Mouse (Mus musculus) E14TG2a.4 (cell line): ENCODE data around the gene Tmem59l.

Source experiments
- H3K27me3 ChIP-seq: 2 replicates; pipeline ENCODE4 v1.6.1; 2014; ENCODE audit warnings: low read length, control low read depth; ENCODE audit not compliant: insufficient read depth
- H3K36me3 ChIP-seq: 2 replicates; pipeline ENCODE4 v1.6.1; 2014; ENCODE audit warnings: low read length, control low read depth; ENCODE audit not compliant: insufficient read depth
- H3K4me1 ChIP-seq: replicated peaks from 2 replicates; pipeline ENCODE4 v1.6.1; 2014; ENCODE audit warnings: low read depth, low read length, control low read depth
- H3K4me3 ChIP-seq: replicated peaks from 2 replicates; pipeline ENCODE4 v1.5.1; 2014; ENCODE audit warnings: mild to moderate bottlenecking, low read length
- H3K9me3 ChIP-seq: 2 replicates; pipeline ENCODE4 v1.6.1; 2014; ENCODE audit warnings: low read length, control low read depth
- CTCF ChIP-seq: conservative IDR thresholded peaks from 2 replicates; pipeline ENCODE4 v1.5.1; 2014; ENCODE audit warnings: low read length
- NANOG ChIP-seq: IDR thresholded peaks from 2 replicates; pipeline ENCODE4 v1.6.1; 2014; ENCODE audit warnings: borderline replicate concordance, low read length, mixed read lengths
- POU5F1 ChIP-seq: IDR thresholded peaks from 2 replicates; pipeline ENCODE4 v1.6.1; 2014; ENCODE audit warnings: low read length, borderline replicate concordance

Tmem59l gene

DNA sequence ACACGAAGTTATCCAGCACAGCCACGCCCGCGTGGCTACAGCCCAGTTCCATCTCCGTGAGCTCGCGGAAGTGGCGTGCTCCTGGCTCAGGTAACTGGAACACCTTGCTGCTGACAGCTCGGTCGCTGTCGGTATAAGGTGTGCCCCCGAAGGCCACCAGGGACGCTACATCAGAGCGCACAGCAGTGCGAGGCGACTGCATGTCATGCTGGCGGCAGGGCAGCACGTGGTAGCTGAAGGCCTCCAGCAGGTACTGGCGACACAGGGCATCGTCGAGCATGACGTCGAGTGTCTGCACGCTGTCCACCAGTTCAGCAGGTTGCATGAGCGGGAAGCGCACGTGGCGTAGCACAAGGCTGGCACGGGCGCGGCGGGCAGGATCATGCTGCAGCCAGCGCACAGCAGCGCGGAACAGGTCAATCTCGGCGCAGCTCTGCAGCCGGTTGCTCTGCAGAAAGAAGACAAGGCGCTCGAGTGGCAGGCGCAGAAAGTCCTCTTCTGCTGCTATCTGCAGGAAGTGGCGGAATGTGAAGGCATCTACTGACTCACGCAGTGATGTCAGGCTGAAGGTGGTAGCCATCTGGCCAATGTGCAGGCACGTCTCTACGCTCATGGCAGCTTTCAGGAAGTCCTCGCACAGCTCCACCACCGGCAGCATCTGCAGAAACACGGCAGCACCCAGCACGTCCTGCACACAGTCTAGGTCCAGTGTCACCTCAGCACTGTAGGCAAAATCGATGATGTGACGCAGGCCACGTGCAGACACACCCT, 34.8 kb downstream of the Tmem59l start:
- peak overlapping the region; percentile 68 for H3K4me3 ChIP-seq
- peaks cover 68% of the 10 kb centered on the region for H3K27me3 ChIP-seq
- peaks cover 51% of the 10 kb centered on the region for H3K4me1 ChIP-seq
- peaks cover 12% of the 10 kb centered on the region for H3K36me3 ChIP-seq
- TF ChIP-seq NANOG (no peak), POU5F1 (no peak), CTCF (peak; percentile 26)
- H3K9me3 ChIP-seq, result no peaks in the 10 kb centered on the region

DNA sequence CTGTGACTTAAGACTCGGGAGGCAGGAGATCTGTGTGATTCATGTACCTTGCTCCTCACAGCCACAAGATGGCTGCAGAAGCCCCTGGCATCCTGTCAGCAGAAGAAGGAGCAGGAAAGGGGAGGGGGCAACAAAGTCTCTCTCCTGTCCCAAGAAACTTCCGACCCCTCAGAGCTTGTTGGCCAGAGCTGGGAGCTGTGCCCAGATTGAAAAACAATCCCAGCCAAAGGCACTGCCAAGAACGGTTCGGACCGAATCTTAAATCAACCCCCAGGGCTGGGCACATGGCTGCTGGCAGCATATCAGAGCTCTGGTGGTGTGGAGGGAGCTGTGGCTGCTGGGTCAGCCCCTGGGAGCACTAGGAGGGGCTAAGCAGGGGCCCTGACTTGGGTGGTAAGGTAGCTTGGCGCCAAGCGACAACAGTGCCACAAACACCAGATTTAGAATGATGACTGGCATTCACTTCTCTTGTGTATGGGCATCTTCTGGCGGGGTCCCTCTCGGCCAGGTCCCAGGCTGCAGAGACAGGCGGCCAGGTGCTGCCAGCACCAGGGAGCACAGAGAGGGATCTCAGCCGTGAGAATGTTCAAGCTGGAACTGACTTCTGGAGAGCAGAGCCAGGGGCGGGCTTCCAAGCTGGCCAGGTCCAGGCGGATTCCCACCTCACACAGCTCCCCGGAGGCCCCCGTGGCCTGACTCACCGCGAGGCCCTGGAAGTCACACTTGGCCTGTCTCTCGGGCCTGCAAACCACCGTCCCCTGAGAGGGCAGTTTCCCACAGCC, 39.3 kb downstream of the Tmem59l start:
- no peak for TF ChIP-seq CTCF
- TF ChIP-seq NANOG, result no peak
- TF ChIP-seq POU5F1, result no peak
- Histone ChIP-seq H3K27me3 (peaks cover 80% of the 10 kb centered on the region), H3K4me3 (0 out of 2 replicates have a peak overlapping the region, but pooled peaks have one; percentile 20), H3K4me1 (peaks cover 29% of the 10 kb centered on the region), H3K9me3 (no peaks in the 10 kb centered on the region), H3K36me3 (peaks cover 12% of the 10 kb centered on the region)

DNA sequence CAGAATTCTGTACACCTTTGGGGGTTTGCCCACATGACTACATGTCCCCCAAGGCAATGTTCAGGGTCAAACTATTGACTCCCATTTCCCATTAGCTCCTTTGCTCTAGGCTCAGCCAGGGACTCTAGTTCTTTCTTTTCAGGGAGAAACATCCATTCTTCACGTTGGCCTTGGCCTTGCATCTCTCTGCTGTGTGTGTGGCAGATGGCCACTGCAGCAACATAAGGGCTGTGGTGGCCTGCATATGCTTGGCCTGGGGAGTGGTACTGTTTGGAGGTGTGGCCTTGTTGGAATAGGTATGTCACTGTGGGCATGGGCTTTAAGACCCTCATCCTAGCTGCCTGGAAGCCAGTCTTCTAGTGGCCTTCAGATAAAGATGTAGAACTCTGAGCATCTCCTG, 41.2 kb downstream of the Tmem59l start:
- no peak overlapping the region for H3K4me3 ChIP-seq
- peaks cover 6% of the 10 kb centered on the region for H3K36me3 ChIP-seq
- peaks cover 11% of the 10 kb centered on the region for H3K4me1 ChIP-seq
- H3K9me3 ChIP-seq, result no peaks in the 10 kb centered on the region
- TF ChIP-seq POU5F1 (no peak), CTCF (no peak), NANOG (no peak)
- peaks cover 62% of the 10 kb centered on the region for H3K27me3 ChIP-seq

DNA sequence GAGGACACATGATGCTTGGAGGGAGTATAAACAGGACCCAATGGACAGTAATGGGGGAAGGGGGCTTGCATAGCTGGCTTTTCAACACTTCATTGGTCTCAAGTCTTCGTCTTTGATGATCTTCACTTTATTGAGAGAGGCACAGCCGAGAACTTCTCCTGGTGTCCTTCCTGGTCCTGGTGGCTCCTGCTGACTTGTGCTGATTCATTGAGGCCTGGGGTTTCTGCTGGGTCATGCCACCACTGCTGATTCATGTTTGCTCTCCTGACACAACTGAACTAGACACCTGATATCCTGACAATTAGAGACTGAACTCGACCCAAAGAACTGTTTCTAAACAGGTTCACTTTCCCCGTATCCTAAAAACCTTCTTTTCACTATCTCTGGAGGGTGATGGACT, 43.8 kb downstream of the Tmem59l start:
- no peak for TF ChIP-seq POU5F1
- TF ChIP-seq CTCF, result no peak
- no peak for TF ChIP-seq NANOG
- Histone ChIP-seq H3K9me3 (no peaks in the 10 kb centered on the region), H3K4me1 (peaks cover 23% of the 10 kb centered on the region), H3K27me3 (peaks cover 46% of the 10 kb centered on the region), H3K4me3 (no peak overlapping the region), H3K36me3 (no peaks in the 10 kb centered on the region)

DNA sequence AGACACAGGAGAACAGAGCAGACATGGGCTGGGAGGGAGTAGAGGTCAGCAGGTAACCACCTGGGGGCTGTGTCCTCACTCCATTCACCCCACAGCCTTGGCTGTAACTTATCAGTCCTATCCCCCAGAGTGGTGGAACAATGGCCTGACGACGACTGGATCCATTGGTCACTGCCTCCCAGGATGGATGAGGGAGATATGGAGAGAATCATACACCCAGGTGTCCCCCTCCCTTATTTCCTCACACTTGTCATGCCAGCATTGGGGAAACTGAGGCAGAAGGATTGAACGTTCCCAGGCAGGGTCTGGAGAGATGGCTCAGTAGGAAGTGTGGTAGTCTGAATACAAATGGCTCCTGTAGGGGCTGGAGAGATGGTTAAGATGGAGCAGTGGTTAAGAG, 45.6 kb downstream of the Tmem59l start:
- Histone ChIP-seq H3K4me1 (peaks cover 15% of the 10 kb centered on the region), H3K9me3 (no peaks in the 10 kb centered on the region), H3K4me3 (no peak overlapping the region), H3K27me3 (peaks cover 28% of the 10 kb centered on the region), H3K36me3 (no peaks in the 10 kb centered on the region)
- TF ChIP-seq NANOG, result no peak

DNA sequence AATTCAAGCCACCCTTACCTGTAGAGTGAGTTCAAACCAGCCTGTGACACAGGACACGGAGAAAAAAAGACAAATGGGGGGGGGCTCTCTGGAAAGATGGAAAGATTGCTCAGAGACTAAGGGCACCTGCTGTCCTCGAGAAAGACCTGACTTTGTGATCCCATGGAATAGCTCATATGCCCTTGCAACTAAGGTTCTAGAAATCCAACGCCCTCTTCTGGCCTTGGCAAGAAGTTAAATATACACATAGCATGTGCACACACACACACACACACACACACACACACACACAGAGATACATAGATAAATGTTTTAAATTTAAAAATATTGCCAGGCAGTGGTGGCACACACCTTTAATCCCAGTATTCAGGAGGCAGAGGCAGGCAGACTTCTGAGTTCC, 46.9 kb downstream of the Tmem59l start:
- Histone ChIP-seq H3K4me1 (peaks cover 15% of the 10 kb centered on the region), H3K9me3 (no peaks in the 10 kb centered on the region), H3K4me3 (peak overlapping the region; percentile 85), H3K27me3 (peaks cover 17% of the 10 kb centered on the region), H3K36me3 (no peaks in the 10 kb centered on the region)
- TF ChIP-seq NANOG (no peak), CTCF (0 out of 2 replicates have a peak, but pooled peaks have one; percentile 4)

DNA sequence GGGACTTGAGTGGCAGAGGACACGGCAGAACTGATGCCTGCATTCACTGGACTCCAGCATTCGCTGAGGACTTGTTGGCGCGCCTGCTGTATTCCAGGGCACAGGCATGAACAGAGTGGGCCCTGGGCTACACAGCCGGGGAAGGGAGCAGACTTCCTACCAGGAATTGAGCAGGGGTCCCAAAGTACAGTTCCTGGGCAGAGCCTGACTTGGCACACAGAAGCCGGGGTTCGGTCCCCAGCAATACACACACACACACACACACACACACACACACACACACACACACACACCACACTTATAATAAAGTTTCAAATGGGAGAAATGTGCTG, 47.3 kb downstream of the Tmem59l start:
- H3K27me3 ChIP-seq, result peaks cover 12% of the 10 kb centered on the region
- H3K9me3 ChIP-seq, result no peaks in the 10 kb centered on the region
- TF ChIP-seq NANOG (no peak), POU5F1 (no peak), CTCF (no peak)
- H3K4me1 ChIP-seq, result peaks cover 15% of the 10 kb centered on the region
- H3K4me3 ChIP-seq, result peak overlapping the region; percentile 85
- H3K36me3 ChIP-seq, result no peaks in the 10 kb centered on the region

DNA sequence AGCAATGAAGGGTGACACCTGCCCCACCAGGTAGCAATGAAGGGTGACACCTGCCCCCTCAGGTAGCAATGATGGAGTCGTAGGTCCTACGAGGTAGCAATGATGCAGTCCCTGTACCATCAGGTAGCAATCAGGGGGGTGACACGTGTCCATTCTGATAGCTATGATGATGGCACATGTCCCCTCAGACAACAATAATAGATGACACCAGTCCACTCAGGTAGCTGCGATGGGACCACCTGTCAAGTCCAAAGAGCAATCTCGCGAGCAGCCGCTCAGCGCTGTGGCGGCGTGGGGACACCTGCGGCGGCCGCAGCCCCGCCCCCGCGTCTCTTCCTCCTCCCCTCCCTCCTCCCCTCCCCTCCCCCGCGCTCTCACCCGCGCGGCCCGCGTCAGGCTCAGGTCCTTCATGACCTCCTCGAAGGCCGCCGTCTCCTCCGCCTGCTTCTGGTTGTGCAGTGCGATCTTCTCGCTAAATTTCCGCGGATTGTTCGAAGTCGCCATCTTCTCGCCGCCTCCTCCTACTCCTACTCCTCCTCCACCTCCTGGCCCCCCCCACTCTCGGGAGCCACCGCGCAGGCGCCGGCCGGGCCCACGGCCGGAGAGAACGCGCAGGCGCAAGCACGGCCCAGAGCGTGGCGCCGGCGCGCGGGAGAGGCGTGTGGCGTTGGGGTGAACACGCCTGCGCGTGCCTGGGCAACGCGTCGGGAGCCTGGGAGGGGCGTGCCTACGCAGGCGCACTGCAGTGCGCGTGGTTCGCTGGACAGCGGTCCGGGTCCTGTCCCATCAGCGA, 47.9 kb downstream of the Tmem59l start, which contains the start of gene Crtc1:
Gene Crtc1, minus strand, starts transcription at position 525 of the 793 bp plus-strand sequence.
- peaks cover 10% of the 10 kb centered on the region for H3K27me3 ChIP-seq
- H3K4me3 ChIP-seq, result peak within 1 kb of the TSS; percentile 85
- no peaks in the 10 kb centered on the region for H3K9me3 ChIP-seq
- peaks cover 15% of the 10 kb centered on the region for H3K4me1 ChIP-seq
- TF ChIP-seq POU5F1, result no peak
- no peak for TF ChIP-seq CTCF
- TF ChIP-seq NANOG, result no peak
- no peaks in the 10 kb centered on the region for H3K36me3 ChIP-seq
